ENCODE assay signal across 12 mouse cellular contexts in the genomic region with DNA sequence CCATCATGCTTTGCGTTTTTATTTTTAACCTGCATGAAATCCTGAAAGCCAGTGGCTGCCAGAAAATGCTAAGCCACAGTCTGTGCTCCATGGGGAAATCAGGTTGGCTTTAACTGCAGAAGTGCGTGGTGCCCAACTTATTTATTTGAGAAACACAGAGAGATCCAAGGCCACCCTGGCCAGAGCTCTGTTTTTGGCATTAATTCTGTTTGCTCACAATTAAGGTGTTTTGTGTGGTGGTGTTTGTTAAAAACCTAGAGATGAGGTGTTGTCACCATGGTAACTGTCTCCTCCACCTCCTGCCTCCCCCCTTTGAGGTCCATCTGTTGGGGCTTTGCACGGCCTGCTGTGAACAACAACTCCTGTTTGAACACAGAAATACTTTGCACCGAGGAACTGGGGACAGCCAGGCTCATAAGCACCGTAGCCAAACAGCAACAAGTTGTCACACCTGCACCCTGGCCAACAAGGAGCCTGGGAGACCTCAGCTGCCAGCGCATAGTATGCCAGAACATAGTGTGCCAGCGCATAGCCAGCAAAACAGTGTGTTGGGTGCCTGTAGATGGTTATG. TPM values are rescaled to one million over a fixed set of nuclear protein-coding genes. Genes with fewer than 3 reads are reported as not detected.
A peak's percentile ranks its signal among the peaks of the same experiment; 100 is the strongest.
DNase-seq lines count a peak whose midpoint lies in the region; ATAC-seq and TF ChIP-seq lines count a peak whose summit lies in the region.
"Had no signal": no experiment of that assay in that cellular context is flagged by ENCODE, and none has a peak within 500 bp of the region (broad histone marks: within the 10 kb centered on the region; RNA-seq: fewer than 3 reads in every experiment).

No protein-coding gene starts in this region.

- DNase-seq in adrenal gland, postnatal 14 days, result peak; percentile 12
- no peak for DNase-seq in adrenal gland, adult 8-10 months
- DNase-seq in cerebellum, adult 9-11 months, result peak; percentile 72
- peak; percentile 65 to 85 for DNase-seq in layer of hippocampus, adult 2 months (ENCODE audit: low spot score in 2 of 2)
- no peak for DNase-seq in kidney, adult 18-20 months
- DNase-seq in urinary bladder, adult 2 months (ENCODE audit: low spot score), result no peak
- DNase-seq: thymus, postnatal 36 days had no signal

- TF ChIP-seq CTCF in layer of hippocampus, adult 2 months (conservative IDR thresholded peaks at IDR 0.05), result no peak

- no peak for ATAC-seq in limb, embryonic 12.5 days (ENCODE audit: insufficient number of reproducible peaks, insufficient read depth, low FRiP score, low TSS enrichment, low read depth)
- no peak for ATAC-seq in megakaryocyte-erythroid progenitor cell, adult 5-6 weeks (replicated peaks; ENCODE audit: low FRiP score, low TSS enrichment, poor library complexity, severe bottlenecking)
- ATAC-seq: Patski had no signal

- H3K36me3 ChIP-seq in limb, embryonic 12.5 days, result no peaks in the 10 kb centered on the region

- H3K4me2 ChIP-seq in limb, embryonic 12.5 days, result no peak overlapping the region

- no peak overlapping the region for H3K9ac ChIP-seq in limb, embryonic 12.5 days (replicated peaks)

- WGBS in limb, embryonic 12.5 days, result 51% methylated on average over 7 of the region's 7 CpGs

- H3K27ac ChIP-seq in layer of hippocampus, adult 2 months, result peak overlapping the region; percentile 65
- H3K27ac ChIP-seq in limb, embryonic 12.5 days, result peak overlapping the region; percentile 13; the same call in 1 of the 2 replicates
- H3K27ac ChIP-seq: macrophage had no signal

- no peaks in the 10 kb centered on the region for H3K9me3 ChIP-seq in limb, embryonic 12.5 days

- no peak overlapping the region for H3K4me3 ChIP-seq in layer of hippocampus, adult 2 months
- H3K4me3 ChIP-seq in limb, embryonic 12.5 days (replicated peaks), result no peak overlapping the region

- H3K4me1 ChIP-seq in limb, embryonic 12.5 days (replicated peaks), result peaks cover 39% of the 10 kb centered on the region

- peaks cover 31% of the 10 kb centered on the region for H3K27me3 ChIP-seq in limb, embryonic 12.5 days

RNA-seq across cellular contexts. Expression of a gene that starts 35.9 kb away (rescaled TPM):
- 1.9 and 2.1 TPM in 2 replicates for total RNA-seq in adrenal gland, postnatal 14 days (2021)
- total RNA-seq in adrenal gland, adult 8-10 months (2022), result 1 to 10 TPM; 1.2 to 3.7 (median 2.3) TPM
- 1 to 10 TPM; 4.2 to 5.3 TPM for total RNA-seq in layer of hippocampus, adult 2 months (2021)
- polyA plus RNA-seq in limb, embryonic 12.5 days (2016; fragmentation: Nextera tagmentation; extraction: Ambion mirVana), result 462 and 487 TPM in 2 replicates
- total RNA-seq in megakaryocyte-erythroid progenitor cell, adult 5-6 weeks (2014; fragmentation: Nextera tagmentation), result not detected in 2 replicates
- total RNA-seq in megakaryocyte-erythroid progenitor cell, adult 5-6 weeks (2017), result not detected in 2 replicates
- 2.9 and 3.3 TPM in 2 replicates for polyA plus RNA-seq in urinary bladder, adult 2 months (2012; rRNA removed)
- total RNA-seq: granulocyte monocyte progenitor cell, adult 5-6 weeks had no signal
- polyA plus RNA-seq: macrophage had no signal

Comparison
In these comparisons a context has a peak if more than half of its experiments do, and no peak if none do; other contexts are left out.
1. DNase-seq: peak in adrenal gland, postnatal 14 days (single experiment), cerebellum, adult 9-11 months (single experiment) and layer of hippocampus, adult 2 months (2 of 2); none in adrenal gland, adult 8-10 months (single experiment), kidney, adult 18-20 months (single experiment) and urinary bladder, adult 2 months (single experiment).